Mouse (Mus musculus) heart, postnatal 0 days (tissue): ENCODE data around the gene Xpo1. TPM values are rescaled to one million over a fixed set of nuclear protein-coding genes. Genes with fewer than 3 reads are reported as not detected.
"Not testable (repeated sequence)": the region's sequence is repeated elsewhere in the genome, so short reads cannot be mapped to it uniquely, and the experiment has no call there.

Experiments
- ATAC-seq: fragments of 200-750 bp; cut with Nextera tagmentation; 2 replicates; pipeline ENCODE4 v1.8.0; 2017; ENCODE audit warnings: low read depth, moderate number of reproducible peaks, moderate library complexity; ENCODE audit not compliant: insufficient read depth
- DNase-seq: peaks from one replicate; pipeline ENCODE4 v3.0.0-alpha.2; 2016; ENCODE audit warnings: low spot score
- H3K27ac ChIP-seq: fragments of 300-500 bp; sonication (generic); 2 replicates; pipeline ENCODE4 v1.5.1; 2014; ENCODE audit warnings: low read depth, mild to moderate bottlenecking
- H3K27me3 ChIP-seq: fragments of 300-500 bp; sonication (generic); 2 replicates; pipeline ENCODE4 v1.6.1; 2014; ENCODE audit warnings: low read length, mixed read lengths; ENCODE audit not compliant: control insufficient read depth, insufficient read depth
- H3K36me3 ChIP-seq: fragments of 300-500 bp; sonication (generic); replicated peaks from 2 replicates; pipeline ENCODE4 v1.6.1; 2014; ENCODE audit warnings: low read length, mixed read lengths; ENCODE audit not compliant: control insufficient read depth, insufficient read depth
- H3K4me1 ChIP-seq: fragments of 300-500 bp; sonication (generic); 2 replicates; pipeline ENCODE4 v1.6.1; 2014; ENCODE audit warnings: antibody characterized with exemption; ENCODE audit not compliant: control insufficient read depth, insufficient read depth
- H3K4me2 ChIP-seq: fragments of 300-500 bp; sonication (generic); 2 replicates; pipeline ENCODE4 v1.6.1; 2014; ENCODE audit warnings: low read depth, mild to moderate bottlenecking, low read length, moderate library complexity
- H3K4me3 ChIP-seq: fragments of 300-500 bp; sonication (generic); 2 replicates; pipeline ENCODE4 v1.5.1; 2014; ENCODE audit warnings: low read depth, low read length
- H3K9ac ChIP-seq: fragments of 300-500 bp; sonication (generic); replicated peaks from 2 replicates; pipeline ENCODE4 v1.6.1; 2014; ENCODE audit warnings: low read depth, low read length, mixed read lengths
- H3K9me3 ChIP-seq: fragments of 300-500 bp; sonication (generic); replicated peaks from 2 replicates; pipeline ENCODE4 v1.6.1; 2016; ENCODE audit warnings: low read length; ENCODE audit not compliant: control insufficient read depth
- CTCF ChIP-seq: IDR thresholded peaks from 2 replicates; pipeline ENCODE4 v1.5.1; 2016; ENCODE audit warnings: antibody characterized with exemption, control low read depth, low read depth
- EP300 ChIP-seq: IDR thresholded peaks from 2 replicates; pipeline ENCODE4 v1.6.1; 2016; ENCODE audit warnings: antibody characterized with exemption, low read depth
- WGBS: fragments of 180-500 bp; shearing (Covaris S2); extraction: QIAGEN DNeasy Blood & Tissue Kit; methylation state at CpG from one replicate; pipeline ENCODE4 v1.1.7; 2014; 5-methylcytosine and 5-hydroxymethylcytosine counted together
- polyA plus RNA-seq: library from polyadenylated mRNA; unstranded; fragments of >200 nt; fragmentation: Nextera tagmentation; extraction: Ambion mirVana; gene quantifications from 2 replicates; pipeline ENCODE4 v1.2.1, GENCODE M21; 2015
- total RNA-seq: library from RNA; depleted of rRNA; stranded (reverse); fragments of >200 nt; gene quantifications from 2 replicates; pipeline ENCODE4 v1.2.3, GENCODE M21; 2014; ENCODE audit warnings: low replicate concordance

The Xpo1 gene
- total and polyA plus RNA-seq, 2 experiments from 2014 or later, result 21.2 to 38.4 TPM

DNA sequence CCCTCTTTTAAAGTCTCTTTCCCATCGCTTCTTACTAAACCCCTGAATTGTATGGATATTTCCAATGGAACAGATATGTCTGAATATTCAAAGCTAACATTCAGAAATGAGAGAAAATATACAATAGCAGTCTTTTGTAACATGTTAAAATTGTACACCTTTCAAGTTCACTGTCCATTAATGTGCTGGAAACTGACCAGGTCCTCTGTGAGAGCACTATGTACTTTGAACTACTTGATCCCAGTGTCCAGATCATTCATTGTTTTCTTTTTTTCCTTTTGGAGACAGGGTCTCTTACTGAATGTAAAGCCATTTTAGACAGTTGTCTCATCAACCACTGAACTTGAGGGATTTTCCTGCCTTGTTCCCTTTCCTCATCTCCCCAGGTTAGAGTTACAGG, 47.3 kb downstream of the Xpo1 start:
- no peak overlapping the region for H3K9ac ChIP-seq
- TF ChIP-seq CTCF, result no peak
- no peak for TF ChIP-seq EP300
- 89% methylated on average over 1 of the region's 1 CpGs for WGBS

DNA sequence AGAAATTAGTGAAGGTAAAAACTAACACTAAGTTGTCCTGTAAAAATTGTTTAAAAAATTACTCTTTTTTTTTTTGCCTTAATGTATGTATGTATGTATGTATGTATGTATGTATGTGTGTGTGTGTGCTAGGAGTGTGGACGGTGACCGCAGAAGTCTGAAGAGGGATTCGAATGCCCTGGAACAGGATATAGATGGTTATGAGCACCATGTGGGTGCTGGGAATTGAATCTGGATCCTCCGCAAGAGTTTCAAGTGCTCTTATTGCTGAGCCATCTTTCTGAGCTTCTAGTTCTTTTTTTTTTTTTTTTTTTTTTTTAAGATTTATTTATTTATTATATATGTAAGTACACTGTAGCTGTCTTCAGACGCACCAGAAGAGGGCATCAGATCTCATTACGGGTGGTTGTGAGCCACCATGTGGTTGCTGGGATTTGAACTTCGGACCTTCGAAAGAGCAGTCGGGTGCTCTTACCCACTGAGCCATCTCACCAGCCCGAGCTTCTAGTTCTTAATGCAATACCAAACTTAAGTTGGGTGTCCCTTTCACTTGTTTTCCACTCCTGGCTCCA, 49.3 kb downstream of the Xpo1 start:
- Histone ChIP-seq H3K4me3 (peak overlapping the region; percentile 100), H3K27ac (peak overlapping the region; percentile 100), H3K4me2 (peak overlapping the region; percentile 72), H3K9ac (peak overlapping the region; percentile 99; the same call in 1 of the 2 replicates)
- not testable (repeated sequence) for H3K4me1 ChIP-seq, ATAC-seq, DNase-seq, H3K36me3 ChIP-seq, H3K9me3 ChIP-seq, H3K27me3 ChIP-seq
- WGBS, result 39% methylated on average over 10 of the region's 10 CpGs

More for the DNA sequence above, 47.3 kb downstream of the Xpo1 start:
- no peak for DNase-seq
- H3K27ac ChIP-seq, result no peak overlapping the region
- H3K4me3 ChIP-seq, result no peak overlapping the region
- no peaks in the 10 kb centered on the region for H3K9me3 ChIP-seq
- 0 out of 2 replicates have a peak, but pooled peaks cover under 1% of the 10 kb centered on the region for H3K4me1 ChIP-seq
- H3K4me2 ChIP-seq, result no peak overlapping the region
- no peak for ATAC-seq
- H3K36me3 ChIP-seq, result no peaks in the 10 kb centered on the region
- H3K27me3 ChIP-seq, result no peaks in the 10 kb centered on the region

DNA sequence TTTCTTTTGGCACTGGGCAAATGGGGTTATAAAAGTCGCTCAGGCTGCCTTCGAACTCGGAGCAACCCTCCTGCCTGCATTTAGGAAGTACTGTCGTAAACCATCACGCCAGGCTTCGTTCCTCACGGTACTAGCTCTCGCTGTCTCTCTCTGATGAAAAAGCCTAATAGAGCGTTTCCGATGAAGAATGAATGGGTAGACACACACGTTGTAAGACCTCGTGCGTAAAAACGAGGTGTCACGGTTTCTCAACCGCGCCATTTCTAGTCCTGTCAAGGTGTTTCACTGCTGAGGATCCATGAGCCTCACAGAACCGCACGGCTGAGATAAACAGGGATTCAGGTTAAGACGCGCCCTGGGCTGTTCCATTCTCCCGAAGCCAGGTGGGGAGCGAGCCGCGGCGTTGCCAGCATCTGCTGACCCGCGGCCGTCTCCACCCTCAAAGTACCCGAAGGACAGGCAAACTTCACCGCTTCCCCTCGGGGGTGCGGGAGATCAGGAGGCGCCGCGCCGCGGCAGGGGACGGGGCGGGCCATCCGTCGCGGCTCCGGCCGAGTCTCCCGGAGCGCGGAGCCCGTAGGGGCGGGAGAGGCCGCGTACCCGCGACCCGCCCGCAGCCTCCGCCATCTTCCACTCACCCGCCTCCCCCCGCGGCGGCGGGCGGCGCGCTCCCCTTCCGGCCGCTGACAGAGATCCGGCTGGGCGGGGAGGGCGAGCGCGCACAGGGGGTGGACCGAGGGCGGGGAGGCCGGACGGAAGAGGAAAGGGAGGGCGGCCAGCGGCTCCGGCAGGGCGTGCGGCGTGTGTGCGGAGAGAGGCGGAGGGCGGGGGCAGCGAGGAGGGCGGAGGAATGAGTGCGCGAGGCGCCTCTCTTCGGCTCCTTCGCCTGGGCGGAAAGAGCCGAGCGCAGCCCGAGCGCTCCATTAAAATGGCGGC, 50.1 kb downstream of the Xpo1 start:
- under 1% methylated on average over 65 of the region's 98 CpGs for WGBS
- ATAC-seq, result peak; percentile 96
- H3K27ac ChIP-seq, result peak overlapping the region; percentile 100
- peak overlapping the region; percentile 100 for H3K4me3 ChIP-seq
- peak overlapping the region; percentile 85 for H3K4me2 ChIP-seq
- peak overlapping the region; percentile 99 for H3K9ac ChIP-seq
- TF ChIP-seq EP300 (peak; percentile 38; the same call in 1 of the 2 replicates), CTCF (no peak)
- H3K4me1 ChIP-seq, result peaks cover 8% of the 10 kb centered on the region
- H3K36me3 ChIP-seq, result no peaks in the 10 kb centered on the region
- H3K27me3 ChIP-seq, result no peaks in the 10 kb centered on the region
- peak; percentile 99 for DNase-seq
- H3K9me3 ChIP-seq, result no peaks in the 10 kb centered on the region

DNA sequence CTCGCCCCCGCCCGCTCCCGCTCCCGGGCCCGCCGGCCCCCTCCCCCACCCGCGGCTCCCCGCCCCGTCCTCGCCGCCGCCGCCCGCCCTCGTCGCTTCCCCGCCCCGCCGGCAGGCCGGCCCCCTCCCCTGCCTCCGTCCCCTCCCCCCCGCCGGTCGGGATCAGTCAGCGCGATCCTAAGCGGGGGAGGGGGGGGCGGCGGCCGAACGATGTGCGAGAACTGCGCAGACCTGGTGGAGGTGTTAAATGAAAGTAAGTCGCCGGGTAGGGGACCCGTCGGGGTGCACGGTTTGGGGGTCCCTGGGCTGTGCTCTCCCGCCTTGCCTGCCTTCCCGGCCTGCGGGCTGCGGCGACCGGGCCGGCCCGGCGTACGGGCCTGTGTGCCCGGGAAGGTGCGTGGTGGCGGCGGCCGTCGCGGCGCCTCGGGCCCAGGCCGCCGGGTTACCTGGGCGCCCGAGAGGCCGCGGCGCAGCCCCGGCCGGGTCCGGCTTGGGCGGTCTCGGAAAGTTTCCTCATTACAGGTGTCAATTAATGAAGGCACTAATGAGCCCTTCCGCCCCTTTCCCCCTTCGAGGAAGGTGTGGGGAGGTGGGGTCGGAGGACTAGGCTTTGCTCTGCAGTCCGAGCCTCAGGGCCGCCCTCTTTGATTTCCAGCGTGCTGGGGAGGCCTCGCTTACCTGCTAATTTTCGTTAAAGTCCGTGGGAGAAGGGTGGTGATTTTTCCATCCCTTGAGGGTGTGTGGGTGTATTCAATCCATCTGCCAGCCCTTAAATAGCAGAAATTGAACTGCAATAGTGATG, 51.1 kb downstream of the Xpo1 start, which contains the start of gene Usp34:
Gene Usp34 (plus strand): TSS at position 132 of the 802 bp plus-strand sequence.
- Histone ChIP-seq H3K27ac (peak within 1 kb of the TSS; percentile 100), H3K9ac (peak within 1 kb of the TSS; percentile 99), H3K27me3 (no peaks in the 10 kb centered on the region), H3K4me1 (peaks cover 8% of the 10 kb centered on the region), H3K4me2 (peak within 1 kb of the TSS; percentile 85), H3K4me3 (peak within 1 kb of the TSS; percentile 100), H3K36me3 (no peaks in the 10 kb centered on the region), H3K9me3 (no peaks in the 10 kb centered on the region)
- DNase-seq, result peak; percentile 24
- TF ChIP-seq CTCF (no peak), EP300 (no peak)
- ATAC-seq, result peak; percentile 56
- under 1% methylated on average over 52 of the region's 80 CpGs for WGBS

DNA sequence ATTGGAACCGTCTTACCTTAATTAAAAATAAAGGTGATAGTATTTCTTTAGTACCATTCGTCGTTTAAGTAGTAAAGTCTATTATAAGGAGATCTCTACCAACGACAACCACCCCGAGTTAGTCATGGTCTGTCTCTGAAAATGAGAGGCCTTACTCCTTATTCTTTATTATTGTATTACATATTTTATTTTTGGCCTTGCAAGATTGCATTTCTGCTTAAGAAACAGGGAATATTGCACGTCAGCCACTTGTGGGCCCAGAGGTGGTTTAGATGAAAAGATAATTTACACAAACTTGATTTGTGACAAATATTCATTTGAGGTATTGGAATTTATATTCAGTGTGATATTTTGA, 51.7 kb downstream of the Xpo1 start:
- Histone ChIP-seq H3K9ac (peak overlapping the region; percentile 99), H3K27me3 (no peaks in the 10 kb centered on the region), H3K36me3 (no peaks in the 10 kb centered on the region), H3K4me2 (peak overlapping the region; percentile 85), H3K4me1 (peaks cover 8% of the 10 kb centered on the region), H3K27ac (peak overlapping the region; percentile 100), H3K9me3 (no peaks in the 10 kb centered on the region), H3K4me3 (peak overlapping the region; percentile 100)
- no peak for ATAC-seq
- TF ChIP-seq EP300 (no peak), CTCF (no peak)
- 1% methylated on average over 6 of the region's 6 CpGs for WGBS
- DNase-seq, result no peak
